Mouse (Mus musculus): Measurements from ENCODE around the gene Sf3a2.
A peak's percentile ranks its signal among the peaks of the same experiment; 100 is the strongest.

Sf3a2 gene

DNA sequence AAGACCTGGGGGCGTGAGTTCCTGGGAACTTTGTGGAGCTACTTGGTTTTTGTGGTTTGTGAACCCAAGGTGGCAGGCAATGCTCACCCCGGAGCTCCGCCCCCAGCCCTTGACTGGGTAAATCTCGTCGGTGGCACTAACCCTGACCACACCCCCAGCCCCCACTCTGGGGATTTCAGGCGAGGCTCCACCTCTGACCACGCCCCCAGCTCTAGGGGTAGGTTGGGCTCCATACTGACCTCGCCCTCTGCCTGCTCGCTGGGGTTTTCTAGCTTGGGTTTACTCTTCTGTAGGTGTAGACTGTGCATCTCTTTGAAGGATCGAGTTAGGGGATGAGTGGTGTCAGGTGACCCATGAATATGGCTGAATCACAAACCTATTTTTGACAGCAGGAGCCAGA lies 50.6 kb downstream of the Sf3a2 start:
- peak; percentile 71 for DNase-seq (ENCODE audit: low spot score)
